Mouse (Mus musculus): Measurements from ENCODE around the gene Bud31. TPM values are rescaled to one million over a fixed set of nuclear protein-coding genes. Genes with fewer than 3 reads are reported as not detected.

Gene Bud31
- polyA plus RNA-seq, 1 experiment from 2014 or later = 129 TPM

- peak within 1 kb of the TSS; percentile 84 for H3K9ac ChIP-seq (ENCODE audit: low read length)
- WGBS = 1% methylated on average over 40 of the region's 53 CpGs
- H3K27ac ChIP-seq (replicated peaks) = peak within 1 kb of the TSS; percentile 88
- peaks cover 2% of the 10 kb centered on the region for H3K36me3 ChIP-seq (ENCODE audit: control insufficient read depth, insufficient read depth, low read length)
- DNase-seq (ENCODE audit: low spot score) (peak; percentile 88), ATAC-seq (ENCODE audit: low FRiP score, low TSS enrichment) (peak; percentile 81)
- H3K4me2 ChIP-seq (replicated peaks; ENCODE audit: low read depth) = peak within 1 kb of the TSS; percentile 85
- H3K4me1 ChIP-seq (replicated peaks; ENCODE audit: control insufficient read depth, insufficient read depth) = peaks cover 2% of the 10 kb centered on the region; the same call in 1 of the 2 replicates
- TF ChIP-seq CTCF (IDR thresholded peaks at IDR 0.05; ENCODE audit: low read depth) = no peak
- TF ChIP-seq EP300 (optimal IDR thresholded peaks at IDR 0.05) = no peak
- peak within 1 kb of the TSS; percentile 74 for H3K4me3 ChIP-seq (ENCODE audit: low read depth, low read length)
- H3K9me3 ChIP-seq (ENCODE audit: control insufficient read depth, low read length) = no peaks in the 10 kb centered on the region
- H3K27me3 ChIP-seq (ENCODE audit: control insufficient read depth, insufficient read depth, low read length) = no peaks in the 10 kb centered on the region
Measured at GRCm38 (mm10) chr5:145114071-145114605, 26.0 kb upstream of the Bud31 start, which contains the start of gene Arpc1b. Gene Arpc1b, plus strand, starts transcription at chr5:145114215.

GRCm38 (mm10) chr5:145114606-145115473 lies 25.3 kb upstream of the Bud31 start:
- ATAC-seq (ENCODE audit: low FRiP score, low TSS enrichment) = peak; percentile 38
- 12% methylated on average over 34 of the region's 40 CpGs for WGBS
- peaks cover 2% of the 10 kb centered on the region; the same call in 1 of the 2 replicates for H3K4me1 ChIP-seq (replicated peaks; ENCODE audit: control insufficient read depth, insufficient read depth)

GRCm38 (mm10) chr5:145115736-145116135 lies 24.4 kb upstream of the Bud31 start:
- DNase-seq (ENCODE audit: low spot score) = no peak
- no peaks in the 10 kb centered on the region for H3K27me3 ChIP-seq (ENCODE audit: control insufficient read depth, insufficient read depth, low read length)
- no peaks in the 10 kb centered on the region for H3K9me3 ChIP-seq (ENCODE audit: control insufficient read depth, low read length)
- ATAC-seq (ENCODE audit: low FRiP score, low TSS enrichment) = no peak
- H3K9ac ChIP-seq (ENCODE audit: low read length) = no peak overlapping the region
- no peak overlapping the region for H3K4me3 ChIP-seq (ENCODE audit: low read depth, low read length)
- peak overlapping the region; percentile 86 for H3K27ac ChIP-seq (replicated peaks)
- 0 out of 2 replicates have a peak overlapping the region, but pooled peaks have one; percentile 34 for H3K4me2 ChIP-seq (replicated peaks; ENCODE audit: low read depth)
- 87% methylated on average over 5 of the region's 5 CpGs for WGBS
- TF ChIP-seq CTCF (IDR thresholded peaks at IDR 0.05; ENCODE audit: low read depth) (no peak), EP300 (optimal IDR thresholded peaks at IDR 0.05) (no peak)
- H3K36me3 ChIP-seq (ENCODE audit: control insufficient read depth, insufficient read depth, low read length) = peaks cover 2% of the 10 kb centered on the region; the same call in 1 of the 2 replicates
- peaks cover 2% of the 10 kb centered on the region; the same call in 1 of the 2 replicates for H3K4me1 ChIP-seq (replicated peaks; ENCODE audit: control insufficient read depth, insufficient read depth)

More at GRCm38 (mm10) chr5:145114606-145115473, 25.3 kb upstream of the Bud31 start:
- H3K27ac ChIP-seq (replicated peaks) = peak overlapping the region; percentile 88
- H3K4me3 ChIP-seq (ENCODE audit: low read depth, low read length) = peak overlapping the region; percentile 74
- peaks cover 2% of the 10 kb centered on the region; the same call in 1 of the 2 replicates for H3K36me3 ChIP-seq (ENCODE audit: control insufficient read depth, insufficient read depth, low read length)
- H3K9me3 ChIP-seq (ENCODE audit: control insufficient read depth, low read length) = no peaks in the 10 kb centered on the region
- DNase-seq (ENCODE audit: low spot score) = peak; percentile 74
- TF ChIP-seq EP300 (optimal IDR thresholded peaks at IDR 0.05) (no peak), CTCF (IDR thresholded peaks at IDR 0.05; ENCODE audit: low read depth) (peak; percentile 18; the same call in 1 of the 2 replicates)
- no peaks in the 10 kb centered on the region for H3K27me3 ChIP-seq (ENCODE audit: control insufficient read depth, insufficient read depth, low read length)
- peak overlapping the region; percentile 85 for H3K4me2 ChIP-seq (replicated peaks; ENCODE audit: low read depth)
- H3K9ac ChIP-seq (ENCODE audit: low read length) = peak overlapping the region; percentile 84

DNA sequence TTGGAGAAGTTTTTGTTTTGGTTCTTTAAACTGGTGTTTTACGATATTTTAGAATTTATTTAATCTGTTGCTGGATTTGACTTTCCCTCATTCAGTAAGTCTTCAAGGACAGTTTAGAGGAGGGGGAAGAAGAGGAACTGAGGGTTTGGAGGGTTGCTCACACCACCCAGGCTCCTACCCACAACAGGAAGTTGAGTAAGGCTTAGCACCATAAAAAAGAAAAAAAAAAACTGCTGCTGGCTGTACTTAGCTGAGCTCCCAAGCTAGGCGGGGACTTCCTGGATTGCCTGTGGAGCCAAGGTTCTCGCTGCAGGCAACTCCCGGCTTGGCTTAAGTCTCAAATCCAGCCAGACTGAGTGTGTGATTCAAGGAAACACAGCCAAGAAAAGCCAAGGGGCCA lies 23.8 kb upstream of the Bud31 start:
- H3K27ac ChIP-seq (replicated peaks) = peak overlapping the region; percentile 86
- DNase-seq (ENCODE audit: low spot score) (peak; percentile 66), ATAC-seq (ENCODE audit: low FRiP score, low TSS enrichment) (peak; percentile 60)
- 13% methylated on average over 4 of the region's 4 CpGs for WGBS
- peaks cover 2% of the 10 kb centered on the region; the same call in 1 of the 2 replicates for H3K36me3 ChIP-seq (ENCODE audit: control insufficient read depth, insufficient read depth, low read length)
- H3K27me3 ChIP-seq (ENCODE audit: control insufficient read depth, insufficient read depth, low read length) = no peaks in the 10 kb centered on the region
- peaks cover 2% of the 10 kb centered on the region; the same call in 1 of the 2 replicates for H3K4me1 ChIP-seq (replicated peaks; ENCODE audit: control insufficient read depth, insufficient read depth)
- H3K4me2 ChIP-seq (replicated peaks; ENCODE audit: low read depth) = peak overlapping the region; percentile 34; the same call in 1 of the 2 replicates
- H3K4me3 ChIP-seq (ENCODE audit: low read depth, low read length) = no peak overlapping the region
- no peaks in the 10 kb centered on the region for H3K9me3 ChIP-seq (ENCODE audit: control insufficient read depth, low read length)
- peak overlapping the region; percentile 35; the same call in 1 of the 2 replicates for H3K9ac ChIP-seq (ENCODE audit: low read length)
- TF ChIP-seq EP300 (optimal IDR thresholded peaks at IDR 0.05) = no peak
- no peak for TF ChIP-seq CTCF (IDR thresholded peaks at IDR 0.05; ENCODE audit: low read depth)

DNA sequence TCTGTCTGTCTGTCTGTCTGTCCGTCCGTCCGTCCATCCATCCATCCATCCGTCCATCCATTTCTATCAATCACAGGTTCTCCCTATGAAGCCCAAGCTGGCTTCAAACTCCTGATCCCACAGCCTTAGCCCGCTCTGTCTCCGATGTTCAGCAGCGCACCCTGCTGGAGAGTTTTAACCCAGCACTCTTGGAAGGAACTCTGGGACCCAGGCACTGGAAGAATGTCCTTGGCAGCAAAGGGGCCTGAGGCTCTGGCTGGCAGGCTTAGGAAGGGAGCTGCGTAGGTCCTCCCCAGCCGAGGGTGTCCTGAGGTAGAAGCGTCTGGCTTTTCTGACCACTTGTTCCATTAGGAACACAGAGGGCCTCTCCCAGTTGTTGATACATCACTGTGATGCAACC lies 23.2 kb upstream of the Bud31 start:
- WGBS = 38% methylated on average over 10 of the region's 10 CpGs
- H3K27ac ChIP-seq (replicated peaks) = peak overlapping the region; percentile 86
- no peaks in the 10 kb centered on the region for H3K9me3 ChIP-seq (ENCODE audit: control insufficient read depth, low read length)
- DNase-seq (ENCODE audit: low spot score) = peak; percentile 72
- H3K27me3 ChIP-seq (ENCODE audit: control insufficient read depth, insufficient read depth, low read length) = no peaks in the 10 kb centered on the region
- H3K36me3 ChIP-seq (ENCODE audit: control insufficient read depth, insufficient read depth, low read length) = peaks cover 4% of the 10 kb centered on the region
- peak overlapping the region; percentile 27; the same call in 1 of the 2 replicates for H3K9ac ChIP-seq (ENCODE audit: low read length)
- TF ChIP-seq EP300 (optimal IDR thresholded peaks at IDR 0.05) (no peak), CTCF (IDR thresholded peaks at IDR 0.05; ENCODE audit: low read depth) (peak; percentile 85)
- peak overlapping the region; percentile 34; the same call in 1 of the 2 replicates for H3K4me2 ChIP-seq (replicated peaks; ENCODE audit: low read depth)
- ATAC-seq (ENCODE audit: low FRiP score, low TSS enrichment) = peak; percentile 18; the same call in 1 of the 2 replicates
- peaks cover 2% of the 10 kb centered on the region; the same call in 1 of the 2 replicates for H3K4me1 ChIP-seq (replicated peaks; ENCODE audit: control insufficient read depth, insufficient read depth)
- no peak overlapping the region for H3K4me3 ChIP-seq (ENCODE audit: low read depth, low read length)

Data from stomach, postnatal 0 days (tissue).